Mouse (Mus musculus) heart, embryonic 13.5 days (tissue): ENCODE results near the gene Cacna1a. TPM values are rescaled to one million over a fixed set of nuclear protein-coding genes. Genes with fewer than 3 reads are reported as not detected.

Experiments
- ATAC-seq: fragments of 200-750 bp; cut with Nextera tagmentation; 2 replicates; pipeline ENCODE4 v1.8.0; 2017; ENCODE audit warnings: moderate TSS enrichment; ENCODE audit not compliant: insufficient number of reproducible peaks, low FRiP score, low TSS enrichment; ENCODE audit errors: extremely low read depth
- H3K27ac ChIP-seq: fragments of 300-500 bp; sonication (generic); replicated peaks from 2 replicates; pipeline ENCODE4 v1.5.1; 2015; ENCODE audit warnings: moderate library complexity, mild to moderate bottlenecking, inconsistent platforms
- H3K27me3 ChIP-seq: fragments of 300-500 bp; sonication (generic); replicated peaks from 2 replicates; pipeline ENCODE4 v1.6.1; 2015; ENCODE audit warnings: mild to moderate bottlenecking, inconsistent platforms
- H3K36me3 ChIP-seq: fragments of 300-500 bp; sonication (generic); 2 replicates; pipeline ENCODE4 v1.6.1; 2015; ENCODE audit warnings: mild to moderate bottlenecking, inconsistent platforms
- H3K4me1 ChIP-seq: fragments of 300-500 bp; sonication (generic); 2 replicates; pipeline ENCODE4 v1.6.1; 2015; ENCODE audit warnings: inconsistent platforms
- H3K4me2 ChIP-seq: fragments of 300-500 bp; sonication (generic); 2 replicates; pipeline ENCODE4 v1.6.1; 2015; ENCODE audit warnings: inconsistent platforms, mild to moderate bottlenecking, moderate library complexity
- H3K4me3 ChIP-seq: fragments of 300-500 bp; sonication (generic); 2 replicates; pipeline ENCODE4 v1.5.1; 2015; ENCODE audit warnings: moderate library complexity, mild to moderate bottlenecking, inconsistent platforms
- H3K9ac ChIP-seq: fragments of 300-500 bp; sonication (generic); 2 replicates; pipeline ENCODE4 v1.6.1; 2015; ENCODE audit warnings: inconsistent platforms, mild to moderate bottlenecking, moderate library complexity
- H3K9me3 ChIP-seq: fragments of 300-500 bp; sonication (generic); 2 replicates; pipeline ENCODE4 v1.6.1; 2016; ENCODE audit warnings: inconsistent platforms
- WGBS: fragments of 180-500 bp; shearing (Covaris S2); methylation state at CpG from one replicate; pipeline ENCODE4 v1.1.7; 2015; ENCODE audit warnings: mixed read lengths; 5-methylcytosine and 5-hydroxymethylcytosine counted together
- polyA plus RNA-seq: library from polyadenylated mRNA; unstranded; fragments of >200 nt; fragmentation: Nextera tagmentation; extraction: Ambion mirVana; gene quantifications from 2 replicates; pipeline ENCODE4 v1.2.1, GENCODE M21; 2015

Cacna1a gene
- polyA plus RNA-seq, 1 experiment from 2014 or later = 6.4 TPM

DNA sequence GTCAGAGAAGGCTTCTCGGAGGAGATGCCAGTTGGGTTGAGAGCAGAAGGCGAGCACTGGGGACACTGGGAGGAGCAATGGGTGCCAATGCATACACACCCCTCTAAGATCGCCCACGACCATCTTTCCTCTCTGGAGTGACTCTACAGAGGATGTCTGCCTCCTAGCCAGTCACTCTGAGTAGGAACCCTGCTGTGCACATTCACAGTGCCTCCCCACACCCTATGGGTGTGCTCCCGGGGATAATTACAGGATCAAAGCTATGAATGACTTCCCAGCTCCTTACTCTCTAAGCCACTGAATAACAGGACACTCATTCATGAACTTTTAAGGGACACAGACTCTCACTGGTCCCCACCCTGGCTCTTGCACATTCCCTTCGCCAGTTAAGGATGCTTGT lies 151.1 kb downstream of the Cacna1a start:
- Histone ChIP-seq H3K4me1 (peaks cover 7% of the 10 kb centered on the region), H3K4me3 (no peak overlapping the region), H3K36me3 (no peaks in the 10 kb centered on the region), H3K9ac (no peak overlapping the region), H3K9me3 (no peaks in the 10 kb centered on the region), H3K27me3 (0 out of 2 replicates have a peak, but pooled peaks cover 2% of the 10 kb centered on the region), H3K27ac (no peak overlapping the region), H3K4me2 (no peak overlapping the region)
- 36% methylated on average over 6 of the region's 6 CpGs for WGBS
- no peak for ATAC-seq

DNA sequence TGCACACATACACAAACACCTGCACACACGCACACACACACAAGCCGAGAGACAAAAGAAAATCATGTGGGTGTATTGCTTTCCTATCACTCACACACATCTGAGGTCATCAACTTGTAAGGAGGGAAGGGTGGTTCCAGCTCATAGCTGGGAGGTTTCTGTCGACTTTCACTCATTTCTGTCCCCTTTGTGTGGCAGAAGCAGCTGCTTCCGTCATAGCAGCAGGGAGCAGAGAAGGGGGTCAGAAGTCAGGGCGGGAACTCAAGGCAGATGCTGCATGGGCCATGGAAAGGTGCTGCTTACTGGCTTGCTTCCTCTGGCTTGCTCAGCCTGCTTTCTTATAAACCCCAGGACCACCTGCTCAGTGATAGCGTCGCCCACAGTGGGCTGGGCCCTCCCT lies 154.2 kb downstream of the Cacna1a start:
- H3K4me2 ChIP-seq = no peak overlapping the region
- no peaks in the 10 kb centered on the region for H3K9me3 ChIP-seq
- H3K36me3 ChIP-seq = no peaks in the 10 kb centered on the region
- H3K27ac ChIP-seq = no peak overlapping the region
- WGBS = 73% methylated on average over 7 of the region's 7 CpGs
- H3K4me1 ChIP-seq = peaks cover 24% of the 10 kb centered on the region
- no peak overlapping the region for H3K9ac ChIP-seq
- no peak overlapping the region for H3K4me3 ChIP-seq
- 0 out of 2 replicates have a peak, but pooled peaks cover 2% of the 10 kb centered on the region for H3K27me3 ChIP-seq
- ATAC-seq = no peak

DNA sequence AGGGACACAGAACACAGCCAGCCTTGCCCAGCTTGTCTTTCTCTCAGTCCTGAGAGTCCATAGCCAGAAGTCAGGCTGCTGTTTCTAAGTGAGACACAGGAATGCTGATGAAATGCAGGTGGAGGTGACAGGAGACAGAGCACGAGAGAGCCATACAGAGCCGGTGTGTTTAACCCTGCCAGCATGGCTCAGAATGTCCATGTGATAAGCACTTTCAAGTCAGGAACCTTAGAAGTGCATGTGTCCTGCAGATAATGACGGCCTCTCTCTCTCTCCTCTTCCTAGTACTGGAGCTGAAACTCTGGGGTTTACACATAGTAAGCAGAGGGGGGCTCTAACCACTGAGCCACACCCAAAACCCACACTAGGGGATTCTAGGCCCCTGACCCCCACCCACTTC lies 157.3 kb downstream of the Cacna1a start:
- H3K27ac ChIP-seq = peak overlapping the region; percentile 48
- H3K9ac ChIP-seq = no peak overlapping the region
- H3K4me3 ChIP-seq = no peak overlapping the region
- no peaks in the 10 kb centered on the region for H3K27me3 ChIP-seq
- ATAC-seq = no peak
- H3K9me3 ChIP-seq = no peaks in the 10 kb centered on the region
- 8% methylated on average over 3 of the region's 3 CpGs for WGBS
- H3K4me1 ChIP-seq = peaks cover 21% of the 10 kb centered on the region
- no peak overlapping the region for H3K4me2 ChIP-seq
- no peaks in the 10 kb centered on the region for H3K36me3 ChIP-seq

DNA sequence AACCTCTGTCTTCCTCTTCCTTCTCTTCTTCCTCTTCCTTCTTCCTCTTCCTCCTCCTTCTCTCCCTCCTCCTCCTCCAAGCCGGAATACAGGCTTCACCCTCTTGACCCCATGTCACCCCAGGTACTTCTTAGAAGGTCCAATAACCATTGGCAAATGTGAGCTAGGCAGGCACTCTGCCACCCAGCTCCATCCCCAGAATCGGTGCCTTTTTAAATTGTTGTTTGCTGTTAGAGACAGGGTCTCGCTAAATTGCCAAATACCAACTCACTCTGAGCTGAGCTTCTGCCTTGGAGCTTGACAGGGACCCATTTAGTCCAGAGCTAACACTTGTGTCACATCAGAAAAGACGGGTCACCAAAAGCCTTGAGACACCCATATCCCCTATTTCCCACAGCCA lies 164.2 kb downstream of the Cacna1a start:
- Histone ChIP-seq H3K4me2 (no peak overlapping the region), H3K36me3 (no peaks in the 10 kb centered on the region), H3K9me3 (no peaks in the 10 kb centered on the region), H3K27me3 (peaks cover 44% of the 10 kb centered on the region), H3K4me1 (peaks cover 12% of the 10 kb centered on the region), H3K27ac (no peak overlapping the region), H3K4me3 (no peak overlapping the region), H3K9ac (no peak overlapping the region)
- WGBS = 71% methylated on average over 4 of the region's 4 CpGs
- ATAC-seq = no peak

DNA sequence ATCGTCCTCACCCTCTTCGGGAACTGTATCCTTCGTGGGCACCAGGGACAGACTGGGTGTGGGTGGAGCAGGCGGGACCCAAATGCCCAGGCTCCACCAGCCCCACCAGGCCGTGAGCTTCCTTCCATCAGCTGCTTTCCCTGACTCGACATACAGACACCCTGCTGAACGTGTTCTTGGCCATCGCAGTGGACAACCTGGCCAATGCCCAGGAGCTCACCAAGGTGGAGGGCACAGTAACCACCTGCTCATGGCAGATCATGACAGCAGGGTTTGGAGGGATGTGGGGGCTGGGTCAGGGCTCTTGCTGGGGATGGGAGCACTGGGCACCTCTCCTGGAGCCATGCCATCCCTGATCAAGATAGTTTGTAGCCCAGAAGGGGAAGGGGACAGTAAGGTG lies 164.9 kb downstream of the Cacna1a start:
- Histone ChIP-seq H3K4me1 (peaks cover 12% of the 10 kb centered on the region), H3K36me3 (no peaks in the 10 kb centered on the region), H3K4me3 (no peak overlapping the region), H3K27me3 (peaks cover 51% of the 10 kb centered on the region), H3K27ac (no peak overlapping the region), H3K9me3 (no peaks in the 10 kb centered on the region), H3K9ac (no peak overlapping the region), H3K4me2 (no peak overlapping the region)
- no peak for ATAC-seq
- WGBS = 84% methylated on average over 8 of the region's 8 CpGs

DNA sequence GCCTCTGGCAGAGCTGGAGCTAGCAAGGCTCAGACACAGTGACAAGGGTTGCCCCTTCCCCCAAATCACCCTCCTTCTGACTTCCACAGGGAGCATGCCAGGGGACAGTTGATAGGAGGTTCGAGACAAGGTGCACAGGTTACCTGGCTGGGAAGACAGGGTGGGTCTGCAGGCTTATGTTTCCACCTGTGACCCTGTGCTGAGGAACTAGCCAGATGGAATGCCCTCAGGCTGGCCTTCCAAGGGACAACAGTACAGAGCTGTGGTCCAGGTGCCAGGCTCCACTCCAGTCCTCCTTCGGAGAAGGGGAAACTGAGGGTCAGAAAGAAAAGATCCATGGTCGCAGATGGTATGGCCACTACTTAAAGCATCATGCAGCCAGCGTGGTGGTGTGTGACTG lies 165.4 kb downstream of the Cacna1a start:
- Histone ChIP-seq H3K36me3 (no peaks in the 10 kb centered on the region), H3K4me1 (peaks cover 12% of the 10 kb centered on the region)

DNA sequence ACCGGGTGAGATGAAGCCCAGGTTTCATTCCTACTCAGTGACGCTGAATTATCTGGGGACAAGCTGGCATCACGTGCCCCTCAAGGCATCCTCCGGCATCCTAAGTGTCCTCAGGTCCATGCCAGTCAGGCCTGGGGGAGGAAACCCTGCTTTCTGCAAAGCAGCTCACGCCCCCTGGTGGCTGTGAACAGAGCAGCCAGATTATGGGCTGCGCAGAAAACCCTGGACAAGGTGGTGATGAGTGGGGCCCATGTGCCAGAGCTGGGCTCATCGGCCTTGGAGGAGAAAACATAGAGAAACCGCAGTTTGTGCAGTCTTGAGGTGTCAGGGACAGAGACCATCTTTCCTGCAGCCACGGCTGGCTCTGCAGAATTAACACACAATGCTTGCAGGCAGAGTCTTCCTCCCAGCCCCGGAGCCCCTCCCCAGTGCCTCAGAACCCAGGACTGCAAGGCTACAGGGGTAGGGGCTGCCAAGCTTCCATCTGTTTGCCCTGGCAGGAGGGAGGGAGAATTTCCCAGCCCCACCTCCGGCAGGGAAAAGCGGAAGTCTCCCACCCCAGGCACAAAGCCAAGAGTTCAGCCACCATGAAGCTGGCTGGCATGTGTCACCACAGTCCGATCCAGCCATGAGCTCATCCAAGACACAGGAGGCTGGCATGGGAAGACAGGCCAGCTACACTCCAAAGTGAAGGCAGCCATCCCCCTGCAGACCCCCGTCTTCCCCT lies 166.2 kb downstream of the Cacna1a start:
- Histone ChIP-seq H3K36me3 (no peaks in the 10 kb centered on the region), H3K4me1 (peaks cover 17% of the 10 kb centered on the region), H3K9ac (no peak overlapping the region), H3K27me3 (peaks cover 64% of the 10 kb centered on the region), H3K4me3 (no peak overlapping the region), H3K27ac (no peak overlapping the region), H3K9me3 (no peaks in the 10 kb centered on the region), H3K4me2 (no peak overlapping the region)
- WGBS = 29% methylated on average over 14 of the region's 14 CpGs
- 0 out of 2 replicates have a peak, but pooled peaks have one; percentile 43 for ATAC-seq

More for the DNA sequence above, 165.4 kb downstream of the Cacna1a start:
- H3K27ac ChIP-seq = no peak overlapping the region
- no peak overlapping the region for H3K4me3 ChIP-seq
- ATAC-seq = no peak
- H3K9me3 ChIP-seq = no peaks in the 10 kb centered on the region
- no peak overlapping the region for H3K4me2 ChIP-seq
- WGBS = 75% methylated on average over 4 of the region's 4 CpGs
- H3K27me3 ChIP-seq = peaks cover 56% of the 10 kb centered on the region
- H3K9ac ChIP-seq = no peak overlapping the region

DNA sequence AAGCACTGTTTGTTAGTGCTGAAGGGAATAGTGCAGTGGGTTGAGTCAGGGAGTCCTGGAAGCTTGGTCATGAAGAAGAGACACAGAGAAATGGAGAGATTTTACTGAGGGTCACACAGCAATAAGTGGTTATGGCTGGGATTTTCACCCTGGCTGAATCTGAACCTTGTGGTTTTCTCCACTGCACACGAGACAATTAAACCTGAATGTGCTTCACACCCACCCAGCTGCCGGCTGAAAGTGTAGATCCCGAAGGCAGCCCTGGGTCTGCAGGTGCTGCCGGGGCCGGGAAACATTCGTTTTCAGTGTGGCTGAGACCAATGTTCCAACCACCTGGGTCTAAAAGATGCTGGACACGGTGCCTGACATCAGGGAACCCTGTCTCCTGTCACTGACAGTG lies 167.0 kb downstream of the Cacna1a start:
- Histone ChIP-seq H3K27ac (no peak overlapping the region), H3K9me3 (no peaks in the 10 kb centered on the region), H3K4me3 (no peak overlapping the region), H3K4me2 (no peak overlapping the region), H3K27me3 (peaks cover 72% of the 10 kb centered on the region), H3K36me3 (no peaks in the 10 kb centered on the region), H3K4me1 (peaks cover 17% of the 10 kb centered on the region), H3K9ac (no peak overlapping the region)
- ATAC-seq = no peak
- 71% methylated on average over 7 of the region's 7 CpGs for WGBS

DNA sequence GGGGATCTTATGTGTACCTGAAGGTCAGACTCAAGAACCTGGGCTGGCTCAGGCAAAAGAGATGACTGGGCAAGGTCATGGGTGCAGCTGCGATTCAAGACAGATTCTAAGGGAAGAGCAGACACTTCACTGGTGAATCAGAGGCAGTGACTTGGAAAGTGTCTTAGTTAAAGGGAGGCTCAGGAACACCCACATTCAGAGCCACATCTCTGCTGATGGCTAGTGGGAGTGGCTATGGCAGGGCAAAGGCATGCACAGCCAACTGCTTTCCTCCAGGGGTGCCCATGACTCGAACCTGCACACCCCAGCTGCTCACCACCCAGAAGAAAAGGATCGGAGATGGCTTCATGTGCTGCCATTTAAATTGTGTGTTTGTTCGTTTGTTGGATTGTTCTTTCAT lies 169.7 kb downstream of the Cacna1a start:
- H3K9ac ChIP-seq = no peak overlapping the region
- ATAC-seq = no peak
- no peak overlapping the region for H3K4me2 ChIP-seq
- H3K9me3 ChIP-seq = no peaks in the 10 kb centered on the region
- H3K36me3 ChIP-seq = no peaks in the 10 kb centered on the region
- H3K4me3 ChIP-seq = no peak overlapping the region
- WGBS = 72% methylated on average over 4 of the region's 4 CpGs
- peaks cover 17% of the 10 kb centered on the region for H3K4me1 ChIP-seq
- peaks cover 93% of the 10 kb centered on the region for H3K27me3 ChIP-seq
- H3K27ac ChIP-seq = no peak overlapping the region

DNA sequence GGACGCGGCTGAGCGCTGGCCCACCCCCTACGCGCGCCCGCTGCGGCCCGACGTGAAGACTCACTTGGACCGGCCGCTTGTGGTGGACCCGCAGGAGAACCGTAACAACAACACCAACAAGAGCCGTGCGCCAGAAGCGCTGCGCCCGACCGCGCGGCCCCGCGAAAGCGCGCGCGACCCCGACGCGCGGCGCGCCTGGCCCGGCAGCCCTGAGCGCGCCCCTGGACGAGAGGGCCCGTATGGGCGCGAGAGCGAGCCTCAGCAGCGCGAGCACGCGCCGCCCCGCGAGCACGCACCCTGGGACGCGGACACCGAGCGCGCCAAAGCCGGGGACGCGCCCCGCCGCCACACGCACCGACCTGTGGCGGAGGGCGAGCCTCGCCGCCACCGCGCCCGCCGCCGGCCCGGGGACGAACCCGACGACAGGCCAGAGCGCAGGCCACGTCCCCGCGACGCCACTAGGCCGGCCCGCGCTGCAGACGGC lies 170.9 kb downstream of the Cacna1a start:
- H3K27me3 ChIP-seq = peaks cover 94% of the 10 kb centered on the region
- no peak overlapping the region for H3K27ac ChIP-seq
- no peak for ATAC-seq

DNA sequence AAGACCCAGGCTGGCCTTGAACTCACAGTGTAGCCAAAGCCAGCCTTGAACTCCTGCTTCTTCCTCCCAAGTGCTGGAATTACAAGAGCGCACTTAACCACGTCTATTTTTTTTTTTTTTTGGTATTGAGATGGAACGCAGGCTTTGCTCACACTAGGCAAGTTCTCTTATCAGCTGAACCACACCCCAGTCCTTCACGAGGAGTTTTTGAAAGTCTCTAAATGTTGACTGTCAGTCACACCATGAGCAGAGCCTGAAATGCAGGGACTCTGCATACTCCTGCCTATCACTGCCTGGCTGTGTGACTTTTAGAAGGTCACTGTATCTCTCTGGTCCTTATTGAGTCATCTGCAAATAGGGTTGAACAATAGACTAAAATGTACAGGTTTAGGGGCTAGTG lies 173.5 kb downstream of the Cacna1a start:
- H3K36me3 ChIP-seq = no peaks in the 10 kb centered on the region
- H3K9ac ChIP-seq = no peak overlapping the region
- ATAC-seq = no peak
- H3K9me3 ChIP-seq = no peaks in the 10 kb centered on the region
- H3K27me3 ChIP-seq = peaks cover 91% of the 10 kb centered on the region
- H3K27ac ChIP-seq = no peak overlapping the region
- no peak overlapping the region for H3K4me2 ChIP-seq
- no peak overlapping the region for H3K4me3 ChIP-seq
- 34% methylated on average over 4 of the region's 4 CpGs for WGBS
- peaks cover 5% of the 10 kb centered on the region for H3K4me1 ChIP-seq

More for the DNA sequence above, 170.9 kb downstream of the Cacna1a start:
- H3K4me1 ChIP-seq = peaks cover 14% of the 10 kb centered on the region
- H3K4me2 ChIP-seq = peak overlapping the region; percentile 81
- under 1% methylated on average over 84 of the region's 84 CpGs for WGBS
- no peaks in the 10 kb centered on the region for H3K36me3 ChIP-seq
- peak overlapping the region; percentile 59; the same call in 1 of the 2 replicates for H3K9ac ChIP-seq
- H3K4me3 ChIP-seq = peak overlapping the region; percentile 59
- no peaks in the 10 kb centered on the region for H3K9me3 ChIP-seq

DNA sequence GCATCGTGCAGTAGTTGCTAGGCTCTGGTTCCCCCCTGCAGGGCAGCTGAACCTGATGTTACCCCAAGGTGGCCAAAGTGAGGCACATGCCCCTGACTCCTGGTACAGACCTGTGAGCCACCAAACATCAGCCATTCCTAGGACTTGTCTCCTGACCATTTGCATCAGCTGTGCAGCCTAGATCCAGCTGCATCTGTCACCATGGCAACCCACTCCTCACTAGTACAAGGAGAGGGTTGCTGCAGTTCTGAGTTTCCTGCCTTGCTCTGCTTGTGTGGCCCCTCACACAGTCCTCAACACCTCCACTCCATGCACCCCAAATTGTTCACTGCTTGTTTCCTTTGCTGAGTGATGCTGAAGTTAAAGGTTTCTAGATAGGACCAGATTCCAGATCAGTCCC lies 175.8 kb downstream of the Cacna1a start:
- H3K36me3 ChIP-seq = no peaks in the 10 kb centered on the region
- H3K27me3 ChIP-seq = peaks cover 81% of the 10 kb centered on the region
- no peak overlapping the region for H3K4me3 ChIP-seq

More for the DNA sequence above, 175.8 kb downstream of the Cacna1a start:
- no peak overlapping the region for H3K9ac ChIP-seq
- 92% methylated on average over 1 of the region's 1 CpGs for WGBS
- H3K27ac ChIP-seq = no peak overlapping the region
- peaks cover 2% of the 10 kb centered on the region for H3K4me1 ChIP-seq
- H3K4me2 ChIP-seq = no peak overlapping the region
- no peaks in the 10 kb centered on the region for H3K9me3 ChIP-seq
- no peak for ATAC-seq
